ENCODE assay signal across 10 mouse cellular contexts in genomic region chr13:23306707-23307068, GRCm38 (mm10). TPM values are rescaled to one million over a fixed set of nuclear protein-coding genes. Genes with fewer than 3 reads are reported as not detected.
A peak's percentile ranks its signal among the peaks of the same experiment; 100 is the strongest.
DNase-seq lines count a peak whose midpoint lies in the region; ATAC-seq lines count a peak whose summit lies in the region.
"Had no signal": no experiment of that assay in that cellular context is flagged by ENCODE, and none has a peak within 500 bp of the region (broad histone marks: within the 10 kb centered on the region; RNA-seq: fewer than 3 reads in every experiment).

No protein-coding gene starts in this region.

- WGBS in lung, embryonic 16.5 days: 15% methylated on average over 10 of the region's 10 CpGs
- 11% methylated on average over 10 of the region's 10 CpGs for WGBS in forebrain, embryonic 13.5 days
- WGBS in limb, embryonic 12.5 days: 12% methylated on average over 10 of the region's 10 CpGs
- WGBS in neural tube, embryonic 14.5 days: 9% methylated on average over 10 of the region's 10 CpGs

- intact Hi-C loops in left cerebral cortex, postnatal 4 days (cut with DNase I): loop anchor here (10.0 kb wide), 1 partner anchor 198 kb away; no protein-coding TSS in a partner anchor

- no peaks in the 10 kb centered on the region for H3K36me3 ChIP-seq in lung, embryonic 16.5 days (ENCODE audit: control insufficient read depth, insufficient read depth, low read length)
- no peaks in the 10 kb centered on the region for H3K36me3 ChIP-seq in forebrain, embryonic 13.5 days (ENCODE audit: poor library complexity, severe bottlenecking)
- H3K36me3 ChIP-seq in limb, embryonic 12.5 days: no peaks in the 10 kb centered on the region
- no peaks in the 10 kb centered on the region for H3K36me3 ChIP-seq in neural tube, embryonic 14.5 days (ENCODE audit: control insufficient read depth, insufficient read depth, low read length)

- peaks cover 18% of the 10 kb centered on the region for H3K27me3 ChIP-seq in lung, embryonic 16.5 days (ENCODE audit: control insufficient read depth, insufficient read depth, low read depth, low read length)
- H3K27me3 ChIP-seq in forebrain, embryonic 13.5 days: peaks cover 49% of the 10 kb centered on the region
- peaks cover 48% of the 10 kb centered on the region for H3K27me3 ChIP-seq in limb, embryonic 12.5 days
- peaks cover 22% of the 10 kb centered on the region for H3K27me3 ChIP-seq in neural tube, embryonic 14.5 days (ENCODE audit: control insufficient read depth, insufficient read depth, low read length)

- no peak overlapping the region for H3K27ac ChIP-seq in lung, embryonic 16.5 days (ENCODE audit: low read length)
- no peak overlapping the region for H3K27ac ChIP-seq in forebrain, embryonic 13.5 days
- H3K27ac ChIP-seq in limb, embryonic 12.5 days: no peak overlapping the region
- no peak overlapping the region for H3K27ac ChIP-seq in neural tube, embryonic 14.5 days (ENCODE audit: low read depth, low read length)

- peaks cover 9% of the 10 kb centered on the region for H3K4me1 ChIP-seq in lung, embryonic 16.5 days (replicated peaks; ENCODE audit: control insufficient read depth, insufficient read depth, low read length)
- peaks cover 17% of the 10 kb centered on the region for H3K4me1 ChIP-seq in forebrain, embryonic 13.5 days
- H3K4me1 ChIP-seq in limb, embryonic 12.5 days (replicated peaks): no peaks in the 10 kb centered on the region; the same call in 1 of the 2 replicates
- H3K4me1 ChIP-seq in neural tube, embryonic 14.5 days (ENCODE audit: control insufficient read depth, insufficient read depth, low read length): 0 out of 2 replicates have a peak, but pooled peaks cover 5% of the 10 kb centered on the region

- H3K9me3 ChIP-seq in lung, embryonic 16.5 days (ENCODE audit: control insufficient read depth, low read length): no peaks in the 10 kb centered on the region
- no peaks in the 10 kb centered on the region for H3K9me3 ChIP-seq in forebrain, embryonic 13.5 days (replicated peaks)
- no peaks in the 10 kb centered on the region for H3K9me3 ChIP-seq in limb, embryonic 12.5 days
- no peaks in the 10 kb centered on the region for H3K9me3 ChIP-seq in neural tube, embryonic 14.5 days (ENCODE audit: control insufficient read depth, low read length)

- H3K4me3 ChIP-seq in lung, embryonic 16.5 days (ENCODE audit: low read length): peak overlapping the region; percentile 27
- H3K4me3 ChIP-seq in forebrain, embryonic 13.5 days: peak overlapping the region; percentile 27
- peak overlapping the region; percentile 29 for H3K4me3 ChIP-seq in limb, embryonic 12.5 days (replicated peaks)
- peak overlapping the region; percentile 20; the same call in 1 of the 2 replicates for H3K4me3 ChIP-seq in neural tube, embryonic 14.5 days (ENCODE audit: low read depth, low read length)

- H3K9ac ChIP-seq in lung, embryonic 16.5 days (ENCODE audit: low read length): no peak overlapping the region
- H3K9ac ChIP-seq in forebrain, embryonic 13.5 days: no peak overlapping the region
- no peak overlapping the region for H3K9ac ChIP-seq in limb, embryonic 12.5 days (replicated peaks)
- no peak overlapping the region for H3K9ac ChIP-seq in neural tube, embryonic 14.5 days (replicated peaks; ENCODE audit: low read depth, low read length)

- ATAC-seq in lung, embryonic 16.5 days (ENCODE audit: low read depth): no peak
- ATAC-seq in forebrain, embryonic 13.5 days: 0 out of 2 replicates have a peak, but pooled peaks have one; percentile 30
- no peak for ATAC-seq in limb, embryonic 12.5 days (ENCODE audit: insufficient number of reproducible peaks, insufficient read depth, low FRiP score, low TSS enrichment, low read depth)
- ATAC-seq in neural tube, embryonic 14.5 days (ENCODE audit: low read depth): no peak

- peak overlapping the region; percentile 48 for H3K4me2 ChIP-seq in lung, embryonic 16.5 days (ENCODE audit: low read depth, low read length)
- H3K4me2 ChIP-seq in forebrain, embryonic 13.5 days: peak overlapping the region; percentile 49
- peak overlapping the region; percentile 48 for H3K4me2 ChIP-seq in limb, embryonic 12.5 days
- peak overlapping the region; percentile 30; the same call in 1 of the 2 replicates for H3K4me2 ChIP-seq in neural tube, embryonic 14.5 days (ENCODE audit: low read depth, low read length)

- DNase-seq in lung, postnatal 14 days: no peak
- no peak for DNase-seq in left cerebral cortex, postnatal 4 days
- no peak for DNase-seq in left cerebral cortex, adult 11 months (ENCODE audit: low spot score)
- no peak for DNase-seq in cerebellum, postnatal 25 days

RNA-seq across cellular contexts. Expression of gene Vmn1r223, which starts 59.8 kb away (rescaled TPM):
- not detected in 2 replicates for polyA plus RNA-seq in lung, embryonic 16.5 days (2015; fragmentation: Nextera tagmentation; extraction: Ambion mirVana)
- not detected in 2 replicates for polyA plus RNA-seq in forebrain, embryonic 13.5 days (2015; fragmentation: Nextera tagmentation; extraction: Ambion mirVana)
- polyA plus RNA-seq in limb, embryonic 12.5 days (2016; fragmentation: Nextera tagmentation; extraction: Ambion mirVana): not detected in 2 replicates
- polyA plus RNA-seq in neural tube, embryonic 14.5 days (2014; fragmentation: Nextera tagmentation; extraction: Ambion mirVana): not detected in 2 replicates
- total RNA-seq in left cerebral cortex, postnatal 4 days (2021): not detected
- total RNA-seq: common myeloid progenitor, adult 5-6 weeks; hematopoietic stem cell, adult 5-6 weeks had no signal
